Mouse (Mus musculus) stomach, postnatal 0 days (tissue): ENCODE results near the gene Tuft1. TPM values are rescaled to one million over a fixed set of nuclear protein-coding genes. Genes with fewer than 3 reads are reported as not detected.

ENCODE experiments used
- ATAC-seq: fragments of 200-750 bp; cut with Nextera tagmentation; 2 replicates; pipeline ENCODE4 v1.8.0; 2017; ENCODE audit not compliant: low FRiP score, low TSS enrichment
- DNase-seq: peaks from one replicate; pipeline ENCODE4 v3.0.0-alpha.2; 2016; ENCODE audit warnings: low spot score
- H3K27ac ChIP-seq: fragments of 300-500 bp; sonication (generic); replicated peaks from 2 replicates; pipeline ENCODE4 v1.5.1; 2014; ENCODE audit warnings: mild to moderate bottlenecking, control low read depth
- H3K27me3 ChIP-seq: fragments of 300-500 bp; sonication (generic); 2 replicates; pipeline ENCODE4 v1.6.1; 2014; ENCODE audit warnings: low read length; ENCODE audit not compliant: control insufficient read depth, insufficient read depth
- H3K36me3 ChIP-seq: fragments of 300-500 bp; sonication (generic); 2 replicates; pipeline ENCODE4 v1.6.1; 2014; ENCODE audit warnings: low read length, mixed read lengths; ENCODE audit not compliant: control insufficient read depth, insufficient read depth
- H3K4me1 ChIP-seq: fragments of 300-500 bp; sonication (generic); replicated peaks from 2 replicates; pipeline ENCODE4 v1.6.1; 2014; ENCODE audit warnings: antibody characterized with exemption; ENCODE audit not compliant: control insufficient read depth, insufficient read depth
- H3K4me2 ChIP-seq: fragments of 300-500 bp; sonication (generic); replicated peaks from 2 replicates; pipeline ENCODE4 v1.6.1; 2014; ENCODE audit warnings: low read depth, mild to moderate bottlenecking, control low read depth, moderate library complexity
- H3K4me3 ChIP-seq: fragments of 300-500 bp; sonication (generic); 2 replicates; pipeline ENCODE4 v1.5.1; 2014; ENCODE audit warnings: low read depth, low read length, control low read depth
- H3K9ac ChIP-seq: fragments of 300-500 bp; sonication (generic); 2 replicates; pipeline ENCODE4 v1.6.1; 2014; ENCODE audit warnings: mild to moderate bottlenecking, low read length, control low read depth, mixed read lengths
- H3K9me3 ChIP-seq: fragments of 300-500 bp; sonication (generic); 2 replicates; pipeline ENCODE4 v1.6.1; 2016; ENCODE audit warnings: low read length; ENCODE audit not compliant: control insufficient read depth
- CTCF ChIP-seq: IDR thresholded peaks from 2 replicates; pipeline ENCODE4 v1.5.1; 2016; ENCODE audit warnings: antibody characterized with exemption, low read depth, mild to moderate bottlenecking, moderate library complexity
- EP300 ChIP-seq: optimal IDR thresholded peaks from 2 replicates; pipeline ENCODE3; 2016; ENCODE audit warnings: antibody characterized with exemption
- WGBS: fragments of 180-500 bp; shearing (Covaris S2); extraction: QIAGEN DNeasy Blood & Tissue Kit; methylation state at CpG from one replicate; pipeline ENCODE4 v1.1.7; 2014; 5-methylcytosine and 5-hydroxymethylcytosine counted together
- polyA plus RNA-seq: library from polyadenylated mRNA; unstranded; fragments of >200 nt; fragmentation: Nextera tagmentation; extraction: Ambion mirVana; gene quantifications from 2 replicates; pipeline ENCODE4 v1.2.1, GENCODE M21; 2015

Gene Tuft1
- polyA plus RNA-seq, 1 experiment from 2014 or later = 39.7 TPM

DNA sequence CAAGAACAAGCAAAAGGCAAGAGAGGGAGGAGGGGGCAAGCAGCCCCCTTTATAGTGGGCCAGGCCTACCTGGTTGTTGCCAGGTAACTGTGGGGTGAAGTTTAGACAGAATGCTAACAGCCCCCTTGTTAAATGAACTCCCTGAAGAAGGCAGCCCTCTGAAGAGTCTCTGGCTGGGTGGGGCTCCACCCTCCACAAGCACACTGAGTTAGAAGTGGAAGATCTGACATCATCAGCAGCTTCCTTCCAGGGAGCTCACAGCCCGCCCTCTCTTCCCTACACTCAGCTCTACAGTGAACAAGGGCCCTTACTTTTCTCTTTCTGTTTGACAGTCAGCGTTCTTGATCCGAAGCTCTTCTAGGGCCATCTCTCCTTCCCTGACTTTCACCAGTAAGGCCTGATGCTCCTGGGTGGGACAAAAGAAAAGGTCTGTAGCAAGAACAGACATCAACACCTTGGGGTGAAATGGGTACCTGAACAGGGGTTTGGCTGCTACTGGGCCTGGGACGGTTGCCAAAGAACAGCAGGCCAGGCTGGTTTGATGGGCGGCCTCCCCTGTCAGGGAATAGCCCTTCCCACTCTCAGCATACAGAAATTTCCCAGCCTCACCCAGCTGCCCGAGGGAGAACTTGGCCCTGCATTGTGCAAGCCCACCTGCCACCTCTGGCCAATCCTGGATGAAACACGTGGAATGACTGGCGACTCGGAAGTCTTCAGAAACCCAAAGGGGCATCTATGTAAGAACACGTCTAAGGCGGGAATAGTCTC is 36.7 kb downstream of the Tuft1 start:
- H3K9ac ChIP-seq = no peak overlapping the region
- H3K36me3 ChIP-seq = no peaks in the 10 kb centered on the region
- 0 out of 2 replicates have a peak, but pooled peaks cover 2% of the 10 kb centered on the region for H3K4me1 ChIP-seq
- no peak overlapping the region for H3K4me3 ChIP-seq
- no peak overlapping the region for H3K4me2 ChIP-seq
- H3K9me3 ChIP-seq = no peaks in the 10 kb centered on the region
- TF ChIP-seq EP300 = peak; percentile 50
- TF ChIP-seq CTCF = no peak
- peak; percentile 56 for DNase-seq
- 52% methylated on average over 11 of the region's 11 CpGs for WGBS
- ATAC-seq = peak; percentile 79
- no peaks in the 10 kb centered on the region for H3K27me3 ChIP-seq
- peak overlapping the region; percentile 56 for H3K27ac ChIP-seq

GRCm38 (mm10) chr3:94616717-94617116 is 42.0 kb downstream of the Tuft1 start:
- no peak for DNase-seq
- WGBS = 74% methylated on average over 4 of the region's 4 CpGs
- no peaks in the 10 kb centered on the region for H3K4me1 ChIP-seq

GRCm38 (mm10) chr3:94613258-94613878 is 45.3 kb downstream of the Tuft1 start:
- H3K27ac ChIP-seq = 0 out of 2 replicates have a peak overlapping the region, but pooled peaks have one; percentile 35
- no peaks in the 10 kb centered on the region for H3K4me1 ChIP-seq
- no peaks in the 10 kb centered on the region for H3K36me3 ChIP-seq
- H3K9me3 ChIP-seq = no peaks in the 10 kb centered on the region
- no peak overlapping the region for H3K4me2 ChIP-seq
- no peak overlapping the region for H3K4me3 ChIP-seq
- no peak overlapping the region for H3K9ac ChIP-seq
- DNase-seq (peak; percentile 31), ATAC-seq (peak; percentile 56)
- no peaks in the 10 kb centered on the region for H3K27me3 ChIP-seq
- WGBS = 67% methylated on average over 7 of the region's 7 CpGs
- TF ChIP-seq CTCF = no peak
- no peak for TF ChIP-seq EP300

More at GRCm38 (mm10) chr3:94616717-94617116, 42.0 kb downstream of the Tuft1 start:
- no peak for TF ChIP-seq EP300
- peak; percentile 74 for TF ChIP-seq CTCF
- Histone ChIP-seq H3K27ac (no peak overlapping the region), H3K9me3 (no peaks in the 10 kb centered on the region), H3K36me3 (no peaks in the 10 kb centered on the region), H3K4me2 (no peak overlapping the region), H3K9ac (no peak overlapping the region), H3K27me3 (no peaks in the 10 kb centered on the region), H3K4me3 (no peak overlapping the region)
- ATAC-seq = no peak

- Histone ChIP-seq H3K4me2 (no peak overlapping the region), H3K4me1 (no peaks in the 10 kb centered on the region), H3K9me3 (no peaks in the 10 kb centered on the region), H3K4me3 (no peak overlapping the region), H3K27ac (peak overlapping the region; percentile 67), H3K36me3 (no peaks in the 10 kb centered on the region), H3K9ac (no peak overlapping the region), H3K27me3 (no peaks in the 10 kb centered on the region)
- ATAC-seq (no peak), DNase-seq (no peak)
- no peak for TF ChIP-seq CTCF
- no peak for TF ChIP-seq EP300
- WGBS = 71% methylated on average over 1 of the region's 1 CpGs
These were observed 46.4 kb downstream of the Tuft1 start for GRCm38 (mm10) chr3:94612274-94612673.

DNA sequence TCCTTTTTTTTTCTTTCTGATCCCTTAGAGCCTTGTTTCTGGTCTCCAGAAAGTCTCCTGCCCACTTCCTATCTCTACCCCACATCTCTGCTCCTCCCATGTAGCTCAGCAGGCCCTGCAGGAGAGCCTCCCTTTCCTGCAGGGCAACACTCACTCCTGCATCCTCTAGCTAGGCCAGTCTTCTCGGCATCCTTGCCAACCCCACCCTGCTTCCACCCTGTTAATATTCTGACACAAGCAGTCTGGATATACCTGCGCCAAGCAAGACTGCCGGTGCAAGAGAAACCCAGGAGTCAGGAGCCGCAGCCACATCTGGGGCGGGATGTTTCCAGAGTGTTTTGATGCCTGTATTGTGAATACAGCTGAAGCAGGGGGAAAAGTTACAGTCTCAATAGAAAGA is 46.8 kb downstream of the Tuft1 start:
- no peak overlapping the region for H3K4me3 ChIP-seq
- no peak overlapping the region for H3K4me2 ChIP-seq
- peak overlapping the region; percentile 31; the same call in 1 of the 2 replicates for H3K9ac ChIP-seq
- DNase-seq (no peak), ATAC-seq (peak; percentile 56; the same call in 1 of the 2 replicates)
- TF ChIP-seq CTCF (no peak), EP300 (no peak)
- WGBS = 65% methylated on average over 5 of the region's 5 CpGs
- no peaks in the 10 kb centered on the region for H3K27me3 ChIP-seq
- H3K36me3 ChIP-seq = no peaks in the 10 kb centered on the region
- H3K9me3 ChIP-seq = no peaks in the 10 kb centered on the region
- no peaks in the 10 kb centered on the region for H3K4me1 ChIP-seq
- peak overlapping the region; percentile 67 for H3K27ac ChIP-seq

DNA sequence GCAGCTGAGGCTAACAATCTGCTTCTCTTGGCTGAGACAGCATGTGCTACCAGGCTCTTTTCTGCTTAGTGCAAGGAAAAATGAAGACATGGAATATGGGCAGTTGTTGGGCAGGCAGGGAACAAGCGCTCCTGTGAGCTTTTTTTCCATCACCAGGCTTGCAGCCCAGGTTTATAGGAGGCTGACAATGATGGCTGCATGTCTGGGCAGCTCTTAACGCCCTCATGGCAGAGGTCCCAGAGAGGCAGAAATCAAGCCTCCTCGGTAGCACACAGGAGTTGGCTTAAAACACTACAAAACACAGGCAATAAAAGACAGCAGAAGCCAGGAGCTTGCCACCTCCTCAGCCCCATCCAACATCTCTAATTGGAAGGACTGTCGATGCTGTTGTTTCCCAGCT is 47.3 kb downstream of the Tuft1 start:
- Histone ChIP-seq H3K9ac (peak overlapping the region; percentile 31; the same call in 1 of the 2 replicates), H3K27me3 (no peaks in the 10 kb centered on the region), H3K4me1 (no peaks in the 10 kb centered on the region), H3K36me3 (no peaks in the 10 kb centered on the region), H3K4me3 (no peak overlapping the region), H3K9me3 (no peaks in the 10 kb centered on the region), H3K27ac (peak overlapping the region; percentile 67), H3K4me2 (no peak overlapping the region)
- TF ChIP-seq CTCF = no peak
- TF ChIP-seq EP300 = no peak
- ATAC-seq (no peak), DNase-seq (no peak)
- WGBS = 43% methylated on average over 4 of the region's 4 CpGs
